Mouse (Mus musculus) CH12.LX (cell line): ENCODE data around the gene Olfr3.

ENCODE experiments used
- CTCF ChIP-seq, 2 experiments: IDR thresholded peaks in 1 of 2; conservative IDR thresholded peaks in 1 of 2; 2 replicates each; pipeline ENCODE4 v1.5.1; 2011 to 2012; ENCODE audit warnings: low read depth in 2 of 2, low read length in 2 of 2, improper control_type of control experiment in 1 of 2, inconsistent platforms in 1 of 2, mild to moderate bottlenecking in 1 of 2, moderate library complexity in 1 of 2
- ELF1 ChIP-seq: IDR thresholded peaks from 2 replicates; pipeline ENCODE4 v1.6.1; 2014; ENCODE audit warnings: low read depth, mild to moderate bottlenecking, inconsistent platforms, low read length, improper control_type of control experiment
- NELFE ChIP-seq: IDR thresholded peaks from 2 replicates; pipeline ENCODE4 v1.6.1; 2011; ENCODE audit warnings: low read depth, low read length, improper control_type of control experiment
- SIN3A ChIP-seq: IDR thresholded peaks from 2 replicates; pipeline ENCODE4 v1.6.1; 2012; ENCODE audit warnings: low read length, improper control_type of control experiment, inconsistent platforms

- TF ChIP-seq CTCF (conservative IDR thresholded peaks at IDR 0.05 in 1 of 2, IDR thresholded peaks at IDR 0.05 in 1 of 2; ENCODE audit: low read depth in 2 of 2, low read length in 2 of 2) (no peak), NELFE (no peak), ELF1 (no peak), SIN3A (no peak)
Measured at GRCm38 (mm10) chr2:36790238-36790637, 26.6 kb downstream of the Olfr3 start, which contains the start of gene Olfr50.
